In genomic region chr12:112329701-112330301, GRCm38 (mm10) we compare ENCODE assay signal across 8 mouse cellular contexts.
DNase-seq lines count a peak whose midpoint lies in the region; ATAC-seq lines count a peak whose summit lies in the region.

No protein-coding gene starts in this region.

- H3K4me2 ChIP-seq in embryonic facial prominence, embryonic 14.5 days (ENCODE audit: low read depth, low read length) = peak overlapping the region; percentile 19; the same call in 1 of the 2 replicates
- peak overlapping the region; percentile 39 for H3K4me2 ChIP-seq in midbrain, embryonic 12.5 days (replicated peaks)
- H3K4me2 ChIP-seq in liver, embryonic 12.5 days = no peak overlapping the region

- peaks cover 43% of the 10 kb centered on the region for H3K4me1 ChIP-seq in embryonic facial prominence, embryonic 14.5 days (ENCODE audit: control insufficient read depth, insufficient read depth, low read length)
- peaks cover 69% of the 10 kb centered on the region for H3K4me1 ChIP-seq in midbrain, embryonic 12.5 days
- peaks cover 9% of the 10 kb centered on the region for H3K4me1 ChIP-seq in liver, embryonic 12.5 days

- peak; percentile 30; the same call in 1 of the 2 replicates for ATAC-seq in embryonic facial prominence, embryonic 14.5 days (ENCODE audit: low read depth)
- peak; percentile 16; the same call in 1 of the 2 replicates for ATAC-seq in midbrain, embryonic 12.5 days (ENCODE audit: low FRiP score, low read depth)
- no peak for ATAC-seq in inflammation-experienced regulatory T-cells, adult 6 months
- ATAC-seq in liver, embryonic 12.5 days = no peak

- DNase-seq in cerebellum, adult 8-10 months = peak; percentile 6
- peak; percentile 85 for DNase-seq in embryonic facial prominence, embryonic 14.5 days (ENCODE audit: low spot score)
- peak; percentile 50 to 78 for DNase-seq in layer of hippocampus, adult 18-20 months (ENCODE audit: low spot score in 2 of 2)
- no peak for DNase-seq in urinary bladder, postnatal 14 days (ENCODE audit: low spot score)
- DNase-seq in kidney, postnatal 10 days = no peak

- H3K9ac ChIP-seq in embryonic facial prominence, embryonic 14.5 days (ENCODE audit: low read depth, low read length) = peak overlapping the region; percentile 2
- 0 out of 2 replicates have a peak overlapping the region, but pooled peaks have one; percentile 8 for H3K9ac ChIP-seq in midbrain, embryonic 12.5 days (replicated peaks)
- H3K9ac ChIP-seq in liver, embryonic 12.5 days = no peak overlapping the region

- H3K36me3 ChIP-seq in embryonic facial prominence, embryonic 14.5 days (ENCODE audit: control insufficient read depth, insufficient read depth, low read length) = no peaks in the 10 kb centered on the region
- H3K36me3 ChIP-seq in midbrain, embryonic 12.5 days = no peaks in the 10 kb centered on the region
- no peaks in the 10 kb centered on the region for H3K36me3 ChIP-seq in liver, embryonic 12.5 days

- H3K9me3 ChIP-seq in embryonic facial prominence, embryonic 14.5 days (ENCODE audit: control insufficient read depth, low read length) = no peaks in the 10 kb centered on the region
- no peaks in the 10 kb centered on the region for H3K9me3 ChIP-seq in midbrain, embryonic 12.5 days
- H3K9me3 ChIP-seq in liver, embryonic 12.5 days (replicated peaks) = no peaks in the 10 kb centered on the region

- H3K27ac ChIP-seq in embryonic facial prominence, embryonic 14.5 days (replicated peaks; ENCODE audit: low read depth, low read length) = no peak overlapping the region
- peak overlapping the region; percentile 95 for H3K27ac ChIP-seq in midbrain, embryonic 12.5 days (replicated peaks)
- H3K27ac ChIP-seq in liver, embryonic 12.5 days = no peak overlapping the region

- H3K4me3 ChIP-seq in embryonic facial prominence, embryonic 14.5 days (ENCODE audit: low read depth, low read length) = no peak overlapping the region
- peak overlapping the region; percentile 15; the same call in 1 of the 2 replicates for H3K4me3 ChIP-seq in midbrain, embryonic 12.5 days
- H3K4me3 ChIP-seq in liver, embryonic 12.5 days = no peak overlapping the region

- 14% methylated on average over 18 of the region's 18 CpGs for WGBS in embryonic facial prominence, embryonic 14.5 days
- 12% methylated on average over 18 of the region's 18 CpGs for WGBS in midbrain, embryonic 12.5 days
- 49% methylated on average over 18 of the region's 18 CpGs for WGBS in liver, embryonic 12.5 days (ENCODE audit: insufficient replicate concordance)

- H3K27me3 ChIP-seq in embryonic facial prominence, embryonic 14.5 days (replicated peaks; ENCODE audit: control insufficient read depth, insufficient read depth, low read length) = no peaks in the 10 kb centered on the region
- peaks cover 44% of the 10 kb centered on the region for H3K27me3 ChIP-seq in midbrain, embryonic 12.5 days
- peaks cover 14% of the 10 kb centered on the region; the same call in 1 of the 2 replicates for H3K27me3 ChIP-seq in liver, embryonic 12.5 days (replicated peaks)

Comparison
In these comparisons a context has a peak if more than half of its experiments do, and no peak if none do; other contexts are left out.
1. DNase-seq: peak in cerebellum, adult 8-10 months (single experiment), embryonic facial prominence, embryonic 14.5 days (single experiment) and layer of hippocampus, adult 18-20 months (2 of 2); none in urinary bladder, postnatal 14 days (single experiment) and kidney, postnatal 10 days (single experiment).
2. ATAC-seq: peak in embryonic facial prominence, embryonic 14.5 days (single experiment) and midbrain, embryonic 12.5 days (single experiment); none in inflammation-experienced regulatory T-cells, adult 6 months (single experiment) and liver, embryonic 12.5 days (single experiment).